Mouse (Mus musculus): ENCODE data around the gene Phb2.

Phb2 gene

DNA sequence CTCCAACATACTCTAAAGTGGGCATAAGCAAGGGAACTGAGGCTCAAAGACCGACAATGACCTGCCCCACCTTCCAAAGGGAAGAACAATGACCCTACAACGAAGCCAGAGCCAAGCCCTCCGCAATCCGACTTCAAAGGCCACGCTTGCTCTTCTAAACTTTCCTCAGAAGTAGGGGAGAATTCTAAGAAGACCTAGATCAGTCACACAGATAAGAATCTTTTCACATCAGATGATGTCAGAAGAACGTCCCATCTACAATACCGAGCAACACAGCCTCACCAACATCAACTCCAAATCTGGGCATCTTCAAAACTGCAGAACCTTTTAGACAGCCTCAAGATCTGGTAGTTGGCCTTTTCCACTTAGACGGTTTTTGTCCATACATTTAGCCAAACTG lies 38.3 kb downstream of the Phb2 start:
- DNase-seq = no peak

DNA sequence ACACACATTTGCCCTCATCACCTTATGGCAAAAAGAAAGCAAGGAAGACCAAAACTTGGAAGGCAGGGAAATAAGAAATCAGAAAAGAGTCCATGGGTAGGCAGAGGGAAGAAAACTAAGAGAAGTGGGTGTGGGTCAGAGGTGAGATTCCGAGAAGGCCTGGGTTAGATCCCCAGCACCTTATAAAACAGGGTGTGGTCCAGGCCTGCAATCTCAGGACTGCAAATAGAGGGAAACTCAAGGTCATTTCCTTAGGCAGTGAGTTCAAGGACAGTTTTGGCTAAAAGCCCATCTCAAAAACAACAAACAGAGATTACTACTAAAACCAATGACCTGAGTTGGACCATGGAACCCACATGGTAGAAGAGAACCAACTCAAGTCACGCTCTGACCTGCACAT lies 41.7 kb downstream of the Phb2 start:
- DNase-seq = no peak

DNA sequence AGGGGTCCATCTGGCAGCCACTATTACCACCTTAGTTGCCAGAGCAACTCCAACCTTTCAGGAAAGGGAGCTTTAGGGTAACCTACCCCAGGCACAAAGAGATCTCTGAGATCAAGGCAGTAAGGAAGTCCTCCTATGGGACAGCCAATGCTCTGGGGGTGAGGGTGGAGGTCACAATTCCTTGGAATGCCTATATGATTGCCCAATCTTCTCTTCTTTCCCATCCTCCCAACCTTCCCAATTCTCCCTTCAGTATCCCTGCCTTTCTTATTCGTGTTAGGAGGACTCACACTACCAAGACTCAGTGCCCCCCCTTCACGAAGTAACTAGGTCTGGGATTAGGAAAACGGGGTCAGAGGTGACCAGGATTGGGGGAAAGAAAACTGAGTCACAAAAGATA lies 43.2 kb downstream of the Phb2 start:
- DNase-seq = no peak

DNA sequence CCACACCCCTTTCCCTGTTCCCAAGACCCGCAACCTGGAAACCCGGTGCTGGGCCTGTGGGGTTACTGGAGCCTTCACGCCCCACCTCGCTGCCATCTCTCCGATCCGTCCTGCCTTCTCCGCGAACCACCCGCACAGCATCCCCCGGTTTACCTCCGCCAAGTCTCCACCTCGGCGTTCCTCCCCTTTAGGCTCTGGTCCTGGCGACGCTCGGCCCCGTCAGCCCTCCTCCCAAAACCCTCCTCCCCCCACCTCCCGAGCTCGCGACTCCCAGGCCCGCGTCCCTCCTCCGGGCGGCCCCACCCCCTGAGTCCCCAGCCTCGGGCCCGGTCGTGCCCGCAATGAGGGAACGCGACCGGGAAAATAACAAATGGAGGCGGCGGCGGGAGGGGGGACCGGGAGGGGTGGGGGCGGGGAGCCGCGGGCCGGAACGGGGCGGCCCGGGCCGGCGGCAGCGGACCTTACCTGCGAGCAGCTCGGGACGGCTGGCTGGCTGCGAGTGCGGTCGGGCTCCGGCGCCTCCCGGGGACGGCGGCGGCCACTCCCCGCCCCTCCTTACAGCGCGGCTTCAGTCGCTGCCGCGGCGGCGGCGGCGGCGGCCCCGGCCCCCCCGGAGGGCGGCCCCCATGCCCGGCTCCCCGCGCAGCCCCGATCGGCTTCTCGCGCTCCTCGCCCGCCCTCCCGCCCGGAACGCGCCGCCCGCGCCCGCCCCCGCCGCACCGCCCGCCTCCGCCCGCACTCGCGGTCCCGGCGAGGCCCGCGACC lies 43.9 kb downstream of the Phb2 start, which contains the start of the genes Gm45234 and Atn1:
Gene Gm45234 (minus strand): TSS at position 191 of the 765 bp plus-strand sequence.
Gene Atn1 (minus strand): TSS at position 694 of the 765 bp plus-strand sequence.
- peak; percentile 65 for DNase-seq

DNA sequence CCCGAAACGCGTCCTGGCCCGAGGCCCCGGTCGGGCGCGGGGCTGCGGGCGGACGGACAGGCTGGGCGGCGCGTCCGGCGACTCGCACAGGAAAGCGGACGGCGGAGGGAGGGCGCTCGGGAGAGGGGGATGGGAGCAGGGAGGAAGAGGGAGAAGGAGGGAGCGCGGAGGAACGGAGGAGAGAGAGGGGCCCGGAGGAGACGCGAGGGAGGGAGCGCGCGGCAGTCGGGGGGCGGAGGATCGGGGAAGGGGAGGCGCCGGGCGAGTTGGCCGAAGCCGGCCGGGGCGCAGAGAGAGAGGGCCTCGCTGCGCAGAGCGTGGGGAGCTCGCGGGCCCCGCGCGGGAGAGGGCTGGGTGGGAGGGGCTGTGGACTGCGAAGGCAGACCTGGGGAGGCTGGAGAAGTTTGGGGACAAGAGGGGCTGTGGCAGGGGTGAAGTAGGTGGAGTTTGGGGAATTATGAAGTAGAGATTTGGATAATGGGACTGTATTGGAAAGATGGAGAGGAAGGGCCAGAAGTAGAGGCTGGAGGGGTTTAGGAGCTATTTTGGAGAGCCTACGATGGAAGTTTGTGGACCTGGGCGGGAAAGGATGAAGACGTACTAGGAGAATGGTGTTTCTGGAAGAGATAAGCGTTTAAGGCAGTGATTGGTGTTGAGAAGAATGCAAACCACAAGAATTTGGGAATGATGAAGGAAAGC lies 44.7 kb downstream of the Phb2 start:
- peak; percentile 82 for DNase-seq

DNA sequence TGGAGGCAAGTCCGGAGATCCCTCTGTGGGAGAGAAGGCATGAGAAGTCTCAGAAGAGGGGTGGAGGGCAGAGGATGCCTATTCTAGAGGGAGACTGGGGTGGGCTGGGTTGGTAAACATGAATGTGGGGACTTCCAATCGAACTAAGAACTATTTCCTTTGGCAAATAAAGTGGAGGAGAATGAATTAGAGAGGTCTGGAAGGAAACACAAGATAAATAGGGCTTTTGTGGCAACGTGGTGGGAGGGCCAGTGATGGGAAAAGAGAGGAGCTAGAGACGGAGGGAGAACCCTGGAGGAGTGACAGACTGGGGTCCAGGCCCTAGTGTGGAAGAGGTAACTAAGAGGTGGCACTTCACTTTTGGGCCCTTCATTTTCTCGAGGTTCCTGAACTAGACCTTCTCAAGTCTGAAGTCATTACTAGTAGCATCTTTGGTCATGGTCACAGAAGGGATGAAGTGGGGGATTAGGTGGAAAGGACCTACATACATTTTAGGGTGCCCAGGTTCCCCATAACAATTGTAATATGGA lies 45.3 kb downstream of the Phb2 start:
- DNase-seq = no peak

DNA sequence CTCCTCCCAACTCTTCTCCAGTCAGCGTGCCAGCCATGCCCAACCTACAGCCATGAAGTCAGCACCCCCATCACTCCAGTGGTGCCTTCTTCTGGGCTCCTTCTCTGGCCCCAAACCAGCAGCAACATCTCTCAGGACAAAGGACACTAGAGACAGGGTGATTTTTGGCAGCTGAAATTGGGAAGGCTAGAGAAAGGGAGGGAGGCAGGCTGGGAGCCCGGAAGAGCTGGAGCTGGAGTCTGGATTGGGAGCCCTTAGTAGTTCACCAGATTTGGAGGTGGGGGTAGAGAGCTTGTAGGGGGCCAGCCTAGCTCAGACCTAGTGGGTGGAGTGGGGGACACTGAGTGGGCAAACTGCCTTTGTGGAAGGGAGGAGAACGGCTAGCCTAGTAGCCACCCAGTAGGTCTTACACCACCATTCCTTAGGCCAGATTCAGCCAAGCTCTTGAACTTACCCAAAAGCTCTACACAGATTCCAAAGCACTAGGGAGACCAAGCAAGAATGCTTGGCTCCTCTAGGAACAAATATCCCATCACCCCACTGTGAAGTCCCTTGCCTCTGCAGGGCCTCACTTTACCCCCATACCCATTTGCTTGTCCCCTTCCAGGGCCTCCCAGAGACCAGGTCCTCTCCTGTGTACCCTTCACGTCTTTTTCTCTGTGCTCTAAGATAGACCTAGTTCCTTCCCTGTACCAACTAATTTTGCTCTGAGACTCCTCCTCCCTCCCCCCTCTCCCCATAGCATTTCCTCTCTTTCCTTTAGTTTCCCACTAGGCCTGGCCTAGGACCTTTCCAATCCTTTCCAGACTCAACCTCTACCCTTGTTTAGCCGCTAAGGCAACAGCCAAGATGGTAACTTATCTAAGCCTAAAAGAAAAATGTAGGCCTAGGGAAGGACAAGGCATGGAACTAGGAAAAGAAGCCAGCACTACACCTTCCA lies 46.0 kb downstream of the Phb2 start:
- DNase-seq = peak; percentile 72

DNA sequence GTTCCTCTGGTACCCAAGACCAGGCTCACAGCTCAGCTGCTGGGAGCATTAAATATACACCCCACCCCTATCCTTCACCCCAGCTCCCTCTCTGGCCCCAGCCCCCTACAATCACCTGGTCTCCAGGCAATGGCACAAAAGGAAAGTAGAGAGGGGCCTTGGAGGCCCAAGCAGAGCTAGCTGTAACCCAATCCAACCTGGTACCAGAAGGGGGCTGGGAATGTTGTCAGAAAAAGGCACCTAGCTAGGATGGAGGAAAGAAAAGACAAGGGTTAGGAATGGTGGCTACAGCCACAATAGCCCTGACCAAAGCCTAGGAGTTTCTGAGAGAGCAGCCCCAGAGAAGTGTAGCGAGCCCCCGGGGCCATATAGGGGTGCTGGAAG lies 46.7 kb downstream of the Phb2 start:
- DNase-seq = no peak

DNA sequence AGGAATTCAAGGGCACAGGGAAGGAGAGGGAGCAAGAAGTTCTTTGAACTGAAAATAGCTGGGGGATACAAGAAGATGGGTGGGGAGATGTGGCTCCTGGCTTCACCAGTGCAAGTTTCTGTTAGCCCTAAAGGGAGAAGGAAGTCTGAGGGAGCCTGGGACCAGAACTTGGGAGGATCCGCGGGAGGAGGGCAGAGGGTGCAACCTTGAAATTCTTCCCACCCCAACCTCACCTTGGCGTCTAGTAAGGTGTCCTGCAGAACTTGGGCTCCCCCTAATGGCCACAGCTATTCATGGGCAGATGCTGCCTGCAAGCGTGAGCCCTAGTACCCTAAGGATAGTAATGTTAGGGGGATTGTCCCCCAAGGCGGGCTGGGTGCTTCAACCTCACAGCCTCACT lies 47.1 kb downstream of the Phb2 start:
- DNase-seq = peak; percentile 94

DNA sequence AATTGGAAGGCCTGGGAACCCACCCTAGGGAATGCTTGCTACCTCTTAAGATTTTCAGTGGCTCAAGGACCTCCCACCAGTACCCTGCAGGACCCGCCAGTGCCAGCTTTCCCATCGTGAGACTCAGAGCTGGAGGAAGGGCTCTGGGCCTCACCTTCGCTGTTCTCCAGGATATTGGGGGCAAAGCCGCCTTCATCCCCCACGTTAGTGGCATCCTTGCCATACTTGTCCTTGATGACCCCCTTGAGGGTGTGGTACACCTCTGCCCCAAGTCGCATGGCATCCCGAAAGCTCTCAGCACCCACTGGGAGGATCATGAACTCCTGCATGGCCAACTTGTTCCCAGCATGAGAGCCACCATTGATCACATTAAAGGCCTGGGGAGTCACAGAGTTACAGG lies 53.8 kb downstream of the Phb2 start:
- no peak for DNase-seq

Data from kidney, adult 9 months (tissue).